Mouse (Mus musculus) adrenal gland, adult 18-20 months (tissue): Measurements from ENCODE around the gene Tma7. TPM values are rescaled to one million over a fixed set of nuclear protein-coding genes. Genes with fewer than 3 reads are reported as not detected.
A peak's percentile ranks its signal among the peaks of the same experiment; 100 is the strongest.

Experiments
- DNase-seq, 2 experiments: peaks; one replicate each; pipeline ENCODE4 v3.0.0; 2021 to 2022; ENCODE audit warnings: low spot score in 2 of 2
- total RNA-seq, 2 experiments: library from RNA; stranded (reverse); gene quantifications; 1 replicate in 1 of 2; 2 replicates in 1 of 2; pipeline ENCODE4 v1.2.3; 2021

The Tma7 gene
- total RNA-seq, 2 experiments from 2014 or later: 319 to 392 TPM

DNA sequence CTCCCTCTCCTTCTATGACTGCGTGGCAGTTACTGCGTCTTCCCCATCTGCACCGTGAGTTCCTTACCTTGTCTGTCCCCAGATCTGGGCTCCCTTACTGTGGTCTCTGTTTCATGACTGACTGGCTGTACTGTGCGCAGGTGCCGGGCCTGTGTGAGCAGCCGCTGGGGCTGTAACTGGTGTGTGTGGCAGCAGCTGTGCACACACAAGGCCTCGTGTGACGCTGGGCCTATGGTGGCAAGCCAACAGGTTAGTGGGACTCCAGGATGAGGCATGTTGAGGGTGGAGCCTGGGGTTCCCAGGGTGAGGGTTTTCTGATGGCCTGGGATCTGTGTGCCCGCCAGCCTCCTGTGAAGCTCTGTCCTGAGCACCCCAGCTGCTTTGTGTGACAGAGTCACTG, 21.7 kb upstream of the Tma7 start:
- no peak for DNase-seq

DNA sequence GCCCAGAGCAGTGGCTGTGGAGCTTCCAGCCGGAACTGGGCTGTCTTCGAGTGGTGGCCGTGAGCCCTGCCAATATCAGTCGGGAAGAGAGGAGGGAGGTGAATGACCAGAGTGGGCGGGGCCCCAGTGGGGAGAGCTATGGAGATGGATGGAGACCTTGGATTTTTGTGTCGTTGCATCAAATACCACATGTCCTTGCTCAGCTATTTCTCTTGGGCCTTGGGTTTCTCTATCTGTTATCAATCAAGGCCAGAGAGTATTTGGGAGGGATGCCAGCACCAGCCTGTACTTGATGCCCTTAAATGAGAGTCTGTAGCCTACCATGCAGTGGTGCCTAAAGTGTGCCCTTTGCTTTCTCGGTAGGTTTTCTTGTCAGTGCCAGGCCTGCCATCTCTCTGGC, 20.9 kb upstream of the Tma7 start:
- DNase-seq: peak; percentile 75 to 88

- no peak for DNase-seq
Measured at GRCm38 (mm10) chr9:109102541-109102940, 20.2 kb upstream of the Tma7 start.

- no peak for DNase-seq
Measured at GRCm38 (mm10) chr9:109101933-109102445, 19.6 kb upstream of the Tma7 start.

DNA sequence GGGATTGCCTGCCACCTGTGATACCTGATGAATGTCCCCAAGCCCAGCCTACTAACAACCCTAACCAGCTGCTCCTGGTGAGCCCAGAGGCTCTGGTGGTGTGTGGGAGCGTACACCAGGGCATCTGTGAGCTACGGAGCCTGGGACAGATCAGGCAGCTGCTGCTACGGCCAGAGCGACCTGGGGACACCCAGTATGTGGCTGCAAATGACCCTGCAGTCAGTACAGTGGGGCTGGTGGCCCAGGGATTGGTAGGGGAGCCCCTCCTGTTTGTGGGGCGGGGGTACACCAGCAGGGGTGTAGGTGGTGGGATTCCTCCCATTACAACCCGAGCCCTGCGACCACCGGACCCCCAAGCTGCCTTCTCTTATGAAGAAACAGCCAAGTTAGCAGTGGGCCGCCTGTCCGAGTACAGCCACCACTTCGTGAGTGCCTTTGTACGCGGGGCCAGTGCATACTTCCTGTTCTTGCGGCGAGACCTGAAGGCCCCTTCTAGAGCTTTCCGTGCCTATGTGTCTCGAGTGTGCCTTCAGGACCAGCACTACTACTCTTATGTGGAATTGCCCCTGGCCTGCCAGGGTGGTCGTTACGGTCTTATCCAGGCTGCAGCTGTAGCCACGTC, 18.0 kb upstream of the Tma7 start:
- DNase-seq: no peak

DNA sequence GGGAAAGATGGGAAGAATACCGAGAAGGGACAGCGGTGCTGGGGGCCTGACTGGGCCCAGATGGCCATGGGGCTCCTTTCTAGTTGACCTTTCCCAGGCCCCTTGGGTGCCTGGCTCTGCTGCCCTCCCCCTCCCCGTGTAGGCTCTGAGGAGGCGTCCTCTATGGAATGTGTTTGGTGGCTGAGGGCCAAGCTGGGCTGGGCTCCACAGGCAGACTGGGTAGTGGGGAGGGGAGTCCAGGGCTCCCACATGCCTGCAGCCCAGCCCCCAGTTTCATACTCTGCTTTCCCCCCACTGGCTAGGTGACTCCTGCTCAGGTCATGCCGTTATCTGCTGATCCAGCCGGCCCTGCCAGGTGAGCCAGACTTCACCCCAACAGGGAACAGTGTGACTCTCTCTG, 16.6 kb upstream of the Tma7 start:
- peak in 1 of 2 experiments; percentile 53 for DNase-seq

DNA sequence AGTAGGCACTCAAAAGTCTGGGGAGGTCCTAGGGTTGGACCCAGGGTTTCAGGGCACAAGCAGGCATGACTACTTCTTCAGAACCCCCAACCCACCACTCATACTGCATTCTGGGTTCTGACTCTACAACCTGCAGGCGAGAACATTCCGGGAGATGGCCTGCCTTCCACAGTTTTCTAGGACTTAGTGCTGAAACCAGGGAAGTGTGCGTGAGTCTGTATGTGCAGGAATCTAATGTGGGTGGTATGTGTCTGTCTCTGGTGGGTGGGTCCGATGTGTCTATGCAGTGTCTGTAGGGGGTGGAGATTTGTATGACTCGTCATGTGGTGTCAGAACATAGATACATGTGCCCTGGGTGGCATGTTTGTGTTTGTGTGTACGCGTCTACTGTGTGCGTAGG, 16.0 kb upstream of the Tma7 start:
- DNase-seq: no peak

- DNase-seq: peak in 1 of 2 experiments; percentile 48
Measured at GRCm38 (mm10) chr9:109097831-109098230, 15.4 kb upstream of the Tma7 start.

GRCm38 (mm10) chr9:109097291-109097690, 14.9 kb upstream of the Tma7 start:
- no peak for DNase-seq

- DNase-seq: no peak
Measured at GRCm38 (mm10) chr9:109096856-109097255, 14.5 kb upstream of the Tma7 start.

- no peak for DNase-seq
Measured at GRCm38 (mm10) chr9:109096251-109096661, 13.9 kb upstream of the Tma7 start.

- peak; percentile 65 to 76 for DNase-seq
Measured at GRCm38 (mm10) chr9:109095137-109095982, 13.0 kb upstream of the Tma7 start, which contains the start of gene Plxnb1. Gene Plxnb1 (plus strand): TSS chr9:109095389.

GRCm38 (mm10) chr9:109094553-109095136, 12.3 kb upstream of the Tma7 start:
- DNase-seq: no peak

GRCm38 (mm10) chr9:109093786-109094552, 11.6 kb upstream of the Tma7 start:
- no peak for DNase-seq

DNA sequence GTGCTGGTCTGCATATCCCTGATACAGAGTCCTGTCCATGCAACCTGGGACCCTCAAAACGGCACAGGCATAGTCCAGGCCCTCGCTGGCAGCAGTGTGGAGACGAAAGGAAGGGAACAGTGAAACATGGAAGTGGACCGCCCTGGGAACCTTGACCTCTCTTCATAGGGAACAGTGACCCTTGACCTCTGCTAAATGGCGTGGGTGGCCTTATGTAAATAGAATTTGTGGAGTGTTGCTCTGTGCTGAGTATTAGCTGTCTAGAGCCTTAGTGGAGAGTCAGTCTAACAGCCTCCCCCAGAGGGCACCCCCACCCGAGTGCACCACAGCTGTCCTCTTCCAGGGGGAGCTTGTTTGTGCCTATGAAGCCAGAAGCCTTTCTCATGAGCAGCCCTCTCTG, 10.4 kb upstream of the Tma7 start:
- no peak for DNase-seq

- no peak for DNase-seq
Measured at GRCm38 (mm10) chr9:109091802-109092201, 9.4 kb upstream of the Tma7 start.

GRCm38 (mm10) chr9:109090446-109090845, 8.1 kb upstream of the Tma7 start:
- DNase-seq: no peak

- no peak for DNase-seq
Measured at GRCm38 (mm10) chr9:109087987-109088386, 5.6 kb upstream of the Tma7 start.

- DNase-seq: no peak
Measured at GRCm38 (mm10) chr9:109084922-109085321, 2.5 kb upstream of the Tma7 start.

DNA sequence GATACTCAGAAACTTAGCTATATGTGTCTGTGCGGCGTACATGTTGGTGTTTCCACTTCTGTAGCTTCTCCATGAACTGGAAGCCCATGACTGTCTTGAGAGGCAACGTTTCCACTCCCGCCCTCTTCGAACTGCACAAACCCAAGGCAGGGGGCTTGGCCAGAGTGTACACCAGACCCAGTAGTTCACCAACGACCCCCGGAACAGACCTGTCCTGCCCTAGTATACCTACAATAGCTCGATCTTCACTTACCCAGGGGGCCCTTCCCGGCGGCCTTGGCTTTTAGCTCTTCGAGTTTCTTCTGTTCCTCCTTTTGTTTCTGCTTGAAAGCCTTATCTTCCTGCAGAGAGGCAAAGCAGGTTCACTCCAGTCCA, 651 bp downstream of the Tma7 start:
- no peak for DNase-seq

- DNase-seq: no peak
Measured at GRCm38 (mm10) chr9:109080516-109080915, 1.9 kb downstream of the Tma7 start.
